Comparison of ENCODE assay signal across 6 mouse cellular contexts in the genomic region with DNA sequence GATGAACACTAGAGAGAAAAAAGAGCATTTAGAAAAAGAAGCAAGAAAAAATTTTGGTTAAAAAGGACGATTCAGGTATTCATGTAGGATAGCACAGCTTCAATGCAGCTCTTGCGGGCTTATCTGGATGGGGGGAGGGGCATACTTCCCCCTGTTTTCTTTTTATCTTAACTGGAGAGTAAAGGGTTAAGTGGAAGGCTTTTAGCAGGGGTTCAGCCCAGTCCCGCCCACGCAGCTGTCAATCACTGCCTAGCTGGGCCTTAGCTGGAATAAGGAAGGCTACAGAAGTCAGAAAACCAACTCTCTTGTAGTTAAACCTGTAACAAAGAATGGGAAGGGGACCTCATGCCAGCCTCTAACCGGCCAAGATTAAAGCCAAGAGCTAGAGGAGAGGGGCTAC. TPM values are rescaled to one million over a fixed set of nuclear protein-coding genes. Genes with fewer than 3 reads are reported as not detected.
DNase-seq lines count a peak whose midpoint lies in the region; ATAC-seq and TF ChIP-seq lines count a peak whose summit lies in the region.
"Not testable (repeated sequence)": the region's sequence is repeated elsewhere in the genome, so short reads cannot be mapped to it uniquely, and the experiment has no call there.

No protein-coding gene starts in this region.

- not testable (repeated sequence) for H3K4me2 ChIP-seq in intestine, embryonic 14.5 days (ENCODE audit: low read length); liver, embryonic 14.5 days (ENCODE audit: low read depth)

- TF ChIP-seq CTCF in MEL (IDR thresholded peaks at IDR 0.05 in 2 of 3, conservative IDR thresholded peaks at IDR 0.05 in 1 of 3; ENCODE audit: control insufficient read depth in 1 of 3, insufficient read depth in 1 of 3, low read depth in 2 of 3, low read length in 3 of 3, poor library complexity in 1 of 3, severe bottlenecking in 1 of 3); liver, embryonic 14.5 days (IDR thresholded peaks at IDR 0.05; ENCODE audit: low read depth): not testable (repeated sequence)

- TF ChIP-seq RAD21 in MEL (IDR thresholded peaks at IDR 0.05; ENCODE audit: low read depth, low read length): not testable (repeated sequence)

- ATAC-seq in intestine, embryonic 14.5 days (replicated peaks; ENCODE audit: low FRiP score, low TSS enrichment, low read depth): not testable (repeated sequence)
- ATAC-seq in liver, embryonic 14.5 days (ENCODE audit: insufficient read depth): peak; percentile 65; the same call in 1 of the 2 replicates

- peak overlapping the region; percentile 74 for H3K27ac ChIP-seq in MEL (ENCODE audit: control insufficient read depth, low read depth, low read length)
- not testable (repeated sequence) for H3K27ac ChIP-seq in intestine, embryonic 14.5 days (ENCODE audit: low read depth); liver, embryonic 14.5 days

- not testable (repeated sequence) for H3K9me3 ChIP-seq in MEL (replicated peaks; ENCODE audit: insufficient read depth, low read length); intestine, embryonic 14.5 days (ENCODE audit: control insufficient read depth, low read length); liver, embryonic 14.5 days (ENCODE audit: control insufficient read depth, low read length)

- DNase-seq in MEL (ENCODE audit: low read depth, low spot score) (peak; percentile 90), liver (peak; percentile 17)
- DNase-seq in c-Kit-positive CD71-positive TER-119-negative erythroid progenitor cells, embryonic 14.5 days (ENCODE audit: low read depth): peak; percentile 31
- DNase-seq in intestine, embryonic 14.5 days (ENCODE audit: low spot score): peak; percentile 13
- not testable (repeated sequence) for DNase-seq in liver, embryonic 14.5 days (ENCODE audit: low read depth in 3 of 3, low spot score in 3 of 3)
- peak; percentile 13 to 57 for DNase-seq in spleen, postnatal 4 days (ENCODE audit: low spot score in 2 of 2)

- not testable (repeated sequence) for H3K79me2 ChIP-seq in MEL (ENCODE audit: control insufficient read depth, insufficient read depth, low read length, poor library complexity)

- H3K4me1 ChIP-seq in MEL (ENCODE audit: control insufficient read depth in 1 of 2, insufficient read depth in 2 of 2, low read length in 2 of 2); intestine, embryonic 14.5 days (replicated peaks; ENCODE audit: control insufficient read depth, insufficient read depth, low read length); liver, embryonic 14.5 days (replicated peaks; ENCODE audit: control insufficient read depth in 2 of 2, insufficient read depth in 2 of 2, low read length in 1 of 2): not testable (repeated sequence)

- TF ChIP-seq POLR2A in MEL (IDR thresholded peaks at IDR 0.05; ENCODE audit: control insufficient read depth in 1 of 2, insufficient read depth in 1 of 2, low read depth in 1 of 2, low read length in 2 of 2, poor library complexity in 1 of 2): not testable (repeated sequence)

- H3K36me3 ChIP-seq in MEL (ENCODE audit: control insufficient read depth in 1 of 2, insufficient read depth in 2 of 2, low read length in 2 of 2); intestine, embryonic 14.5 days (ENCODE audit: control insufficient read depth, insufficient read depth, low read length); liver, embryonic 14.5 days (replicated peaks; ENCODE audit: control insufficient read depth, insufficient read depth, low read depth): not testable (repeated sequence)

- H3K9ac ChIP-seq in MEL (ENCODE audit: control insufficient read depth, low read depth, low read length, poor library complexity, severe bottlenecking): peak overlapping the region; percentile 42
- not testable (repeated sequence) for H3K9ac ChIP-seq in intestine, embryonic 14.5 days (ENCODE audit: low read length); liver, embryonic 14.5 days (replicated peaks)

- TF ChIP-seq EP300 in MEL (IDR thresholded peaks at IDR 0.05; ENCODE audit: low read depth in 1 of 2, low read length in 2 of 2): peak; percentile 7 to 46; a peak in 2 of 4 replicates
- TF ChIP-seq EP300 in liver, embryonic 14.5 days (IDR thresholded peaks at IDR 0.05; ENCODE audit: low read depth): not testable (repeated sequence)

- H3K27me3 ChIP-seq in MEL (ENCODE audit: control insufficient read depth in 1 of 2, insufficient read depth in 2 of 2, low read length in 2 of 2); intestine, embryonic 14.5 days (replicated peaks; ENCODE audit: control insufficient read depth, insufficient read depth, low read length); liver, embryonic 14.5 days (ENCODE audit: control insufficient read depth, insufficient read depth, low read length): not testable (repeated sequence)

- peak overlapping the region in 1 of 2 experiments; percentile 53; a peak in 2 of 4 replicates for H3K4me3 ChIP-seq in MEL (ENCODE audit: control insufficient read depth in 1 of 2, insufficient read depth in 1 of 2, low read depth in 2 of 2, low read length in 2 of 2)
- H3K4me3 ChIP-seq in intestine, embryonic 14.5 days (ENCODE audit: low read depth, low read length); liver, embryonic 14.5 days (ENCODE audit: insufficient read depth in 1 of 2, low read depth in 2 of 2, low read length in 2 of 2): not testable (repeated sequence)

- WGBS in intestine, embryonic 14.5 days: 82% methylated on average over 5 of the region's 5 CpGs
- WGBS in liver, embryonic 14.5 days (ENCODE audit: insufficient replicate concordance): 31% methylated on average over 5 of the region's 5 CpGs

TF ChIP-seq in MEL, 35 proteins besides CTCF, POLR2A, EP300 and RAD21:
- 0 out of 2 replicates have a peak, but pooled peaks have one; percentile 4 for TF ChIP-seq TBP (IDR thresholded peaks at IDR 0.05; ENCODE audit: low read depth, low read length)
- TF ChIP-seq MXI1 (IDR thresholded peaks at IDR 0.05; ENCODE audit: low read depth, low read length): 0 out of 2 replicates have a peak, but pooled peaks have one; percentile 4
- TF ChIP-seq GATA1 (IDR thresholded peaks at IDR 0.05; ENCODE audit: low read depth, low read length): peak; percentile 59

RNA-seq across cellular contexts. Expression of gene Dynlt3, which starts 22.2 kb away (rescaled TPM):
- total RNA-seq in MEL (2012; rRNA removed): 38.8 and 47.0 TPM in 2 replicates
- 10 to 100 TPM; 32.2 to 89.5 TPM for polyA plus RNA-seq in MEL (2012; ENCODE audit: insufficient read depth in 1 of 2, insufficient read length in 2 of 2, low read depth in 1 of 2, low replicate concordance in 2 of 2, missing spikeins in 1 of 2)
- 54.0 and 54.5 TPM in 2 replicates for polyA plus RNA-seq in intestine, embryonic 14.5 days (2014; fragmentation: Nextera tagmentation; extraction: Ambion mirVana)
- 7.2 and 13.2 TPM in 2 replicates for polyA plus RNA-seq in liver, embryonic 14.5 days (2012; rRNA removed)
- polyA plus RNA-seq in liver, embryonic 14.5 days (2014; fragmentation: Nextera tagmentation; extraction: Ambion mirVana): 27.9 TPM in 2 replicates
